Mouse (Mus musculus): ENCODE results near the gene Ccl27a.

- no peak for TF ChIP-seq EP300 (IDR thresholded peaks at IDR 0.05)
- TF ChIP-seq CTCF (IDR thresholded peaks at IDR 0.05) = no peak
These were observed 51.1 kb downstream of the Ccl27a start, which contains the start of gene Dctn3 for GRCm38 (mm10) chr4:41722918-41723351.
